In the genomic region with DNA sequence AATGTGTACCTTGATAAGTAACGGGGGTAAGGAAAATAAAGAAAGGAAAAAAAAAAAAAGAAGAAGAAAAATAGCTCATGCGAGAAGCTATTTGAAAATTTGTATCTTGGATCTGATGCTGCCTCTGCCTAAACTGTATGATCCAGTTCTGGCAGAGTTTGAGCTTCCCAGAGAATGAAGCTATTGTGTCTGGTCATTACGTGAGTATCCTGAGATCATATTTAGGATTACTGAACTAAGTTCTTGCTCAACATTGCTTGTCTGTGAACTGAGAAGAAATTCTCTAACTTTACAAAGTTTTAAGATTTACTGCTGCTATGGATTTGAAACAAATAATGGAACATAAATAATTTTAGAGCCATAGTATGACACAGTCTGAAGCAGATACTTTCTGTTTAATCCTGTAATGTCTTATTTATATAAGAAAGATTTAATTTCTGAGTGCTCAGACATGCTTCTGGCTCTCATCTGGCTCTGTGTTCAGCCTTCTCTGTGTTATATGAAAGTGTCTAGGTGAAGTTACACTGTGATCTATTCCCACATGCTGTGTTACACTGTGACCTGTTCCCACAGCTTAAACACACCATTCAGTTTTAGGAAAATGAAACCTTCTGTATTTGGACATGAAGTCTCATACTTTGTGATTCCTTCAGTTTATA, we compare ENCODE assay signal across 26 mouse cellular contexts. TPM values are rescaled to one million over a fixed set of nuclear protein-coding genes. Genes with fewer than 3 reads are reported as not detected.
DNase-seq lines count a peak whose midpoint lies in the region; ATAC-seq lines count a peak whose summit lies in the region.
"Had no signal": no experiment of that assay in that cellular context is flagged by ENCODE, and none has a peak within 500 bp of the region (broad histone marks: within the 10 kb centered on the region; RNA-seq: fewer than 3 reads in every experiment).

No protein-coding gene starts in this region.

- WGBS in embryonic facial prominence, embryonic 14.5 days: 71% methylated on average over 3 of the region's 3 CpGs
- WGBS in embryonic facial prominence, embryonic 10.5 days: 90% methylated on average over 3 of the region's 3 CpGs
- 58% methylated on average over 3 of the region's 3 CpGs for WGBS in intestine, embryonic 16.5 days

- no peak overlapping the region for H3K4me2 ChIP-seq in embryonic facial prominence, embryonic 14.5 days (ENCODE audit: low read depth, low read length)
- no peak overlapping the region for H3K4me2 ChIP-seq in intestine, embryonic 16.5 days (ENCODE audit: low read depth, low read length)
- H3K4me2 ChIP-seq: embryonic facial prominence, embryonic 15.5 days; forebrain, embryonic 12.5 days; forebrain, embryonic 15.5 days; heart, embryonic 13.5 days; hindbrain, embryonic 14.5 days had no signal

- no peak overlapping the region for H3K4me3 ChIP-seq in embryonic facial prominence, embryonic 14.5 days (ENCODE audit: low read depth, low read length)
- no peak overlapping the region for H3K4me3 ChIP-seq in embryonic facial prominence, embryonic 10.5 days
- no peak overlapping the region for H3K4me3 ChIP-seq in intestine, embryonic 16.5 days (ENCODE audit: low read length)
- H3K4me3 ChIP-seq: embryonic facial prominence, embryonic 15.5 days; forebrain, embryonic 12.5 days; forebrain, embryonic 15.5 days; heart, adult 2 months; heart, embryonic 10.5 days; heart, embryonic 13.5 days had no signal

- H3K36me3 ChIP-seq in embryonic facial prominence, embryonic 14.5 days (ENCODE audit: control insufficient read depth, insufficient read depth, low read length): no peaks in the 10 kb centered on the region
- no peaks in the 10 kb centered on the region for H3K36me3 ChIP-seq in embryonic facial prominence, embryonic 10.5 days (replicated peaks)
- H3K36me3 ChIP-seq in intestine, embryonic 16.5 days (ENCODE audit: control insufficient read depth, insufficient read depth, low read length): no peaks in the 10 kb centered on the region
- H3K36me3 ChIP-seq: embryonic facial prominence, embryonic 15.5 days; forebrain, embryonic 12.5 days; forebrain, embryonic 15.5 days; heart, embryonic 10.5 days; heart, embryonic 13.5 days had no signal

- H3K27ac ChIP-seq in embryonic facial prominence, embryonic 14.5 days (replicated peaks; ENCODE audit: low read depth, low read length): no peak overlapping the region
- H3K27ac ChIP-seq in embryonic facial prominence, embryonic 10.5 days (replicated peaks): no peak overlapping the region
- no peak overlapping the region for H3K27ac ChIP-seq in intestine, embryonic 16.5 days (ENCODE audit: low read length)
- H3K27ac ChIP-seq: embryonic facial prominence, embryonic 15.5 days; forebrain, embryonic 12.5 days; forebrain, embryonic 15.5 days; heart, adult 2 months; heart, embryonic 10.5 days; heart, embryonic 13.5 days; hindbrain, embryonic 14.5 days; hindbrain, postnatal 0 days had no signal

- no peaks in the 10 kb centered on the region for H3K27me3 ChIP-seq in embryonic facial prominence, embryonic 14.5 days (replicated peaks; ENCODE audit: control insufficient read depth, insufficient read depth, low read length)
- H3K27me3 ChIP-seq in embryonic facial prominence, embryonic 10.5 days (replicated peaks; ENCODE audit: low read depth, poor library complexity, severe bottlenecking): no peaks in the 10 kb centered on the region
- no peaks in the 10 kb centered on the region for H3K27me3 ChIP-seq in intestine, embryonic 16.5 days (replicated peaks; ENCODE audit: control insufficient read depth, insufficient read depth, low read length)
- H3K27me3 ChIP-seq: embryonic facial prominence, embryonic 15.5 days; forebrain, embryonic 12.5 days; forebrain, embryonic 15.5 days; heart, embryonic 13.5 days had no signal

- peak; percentile 28 for DNase-seq in embryonic facial prominence, embryonic 14.5 days (ENCODE audit: low spot score)
- no peak for DNase-seq in embryonic facial prominence, embryonic 10.5 days (ENCODE audit: low spot score)
- peak; percentile 71 for DNase-seq in Muller cell, postnatal 12 days (ENCODE audit: inconsistent ontology term)
- DNase-seq in fibroblast of lung, adult 2 months (ENCODE audit: low read depth): peak; percentile 21
- DNase-seq in cerebellum, postnatal 10 days: no peak
- no peak for DNase-seq in adrenal gland, adult 8-10 months
- DNase-seq: adrenal gland, adult 2 months; adrenal gland, postnatal 25 days; cerebellum, adult 18-20 months; cerebellum, adult 9-10 months; cerebellum, postnatal 25 days; embryo, embryonic 11 days; gastrocnemius, postnatal 25 days; heart, adult 2 months; heart, postnatal 14 days; heart, postnatal 4 days had no signal

- H3K9me3 ChIP-seq in embryonic facial prominence, embryonic 14.5 days (ENCODE audit: control insufficient read depth, low read length): no peaks in the 10 kb centered on the region
- no peaks in the 10 kb centered on the region for H3K9me3 ChIP-seq in embryonic facial prominence, embryonic 10.5 days
- no peaks in the 10 kb centered on the region for H3K9me3 ChIP-seq in intestine, embryonic 16.5 days (ENCODE audit: control insufficient read depth, low read length)
- H3K9me3 ChIP-seq: embryonic facial prominence, embryonic 15.5 days; forebrain, embryonic 12.5 days; forebrain, embryonic 15.5 days; heart, embryonic 10.5 days; heart, embryonic 13.5 days had no signal

- no peaks in the 10 kb centered on the region for H3K4me1 ChIP-seq in embryonic facial prominence, embryonic 14.5 days (ENCODE audit: control insufficient read depth, insufficient read depth, low read length)
- H3K4me1 ChIP-seq in embryonic facial prominence, embryonic 10.5 days: no peaks in the 10 kb centered on the region
- no peaks in the 10 kb centered on the region for H3K4me1 ChIP-seq in intestine, embryonic 16.5 days (ENCODE audit: control insufficient read depth, insufficient read depth, low read length)
- H3K4me1 ChIP-seq: embryonic facial prominence, embryonic 15.5 days; forebrain, embryonic 12.5 days; forebrain, embryonic 15.5 days; heart, embryonic 10.5 days; heart, embryonic 13.5 days had no signal

- ATAC-seq in embryonic facial prominence, embryonic 14.5 days (ENCODE audit: low read depth): no peak
- ATAC-seq in intestine, embryonic 16.5 days: peak; percentile 60
- ATAC-seq: forebrain, embryonic 15.5 days; hindbrain, postnatal 0 days; inflammation-experienced regulatory T-cells, adult 6 months had no signal

- H3K9ac ChIP-seq in embryonic facial prominence, embryonic 14.5 days (ENCODE audit: low read depth, low read length): no peak overlapping the region
- no peak overlapping the region for H3K9ac ChIP-seq in intestine, embryonic 16.5 days (ENCODE audit: low read depth, low read length)
- H3K9ac ChIP-seq: embryonic facial prominence, embryonic 15.5 days; forebrain, embryonic 12.5 days; forebrain, embryonic 15.5 days; heart, embryonic 13.5 days; hindbrain, embryonic 14.5 days had no signal

RNA-seq across cellular contexts. Expression of gene Aldh1a7, which starts 49.5 kb away (rescaled TPM):
- 7.6 and 10.4 TPM in 2 replicates for polyA plus RNA-seq in embryonic facial prominence, embryonic 14.5 days (2014; fragmentation: Nextera tagmentation; extraction: Ambion mirVana)
- polyA plus RNA-seq in embryonic facial prominence, embryonic 10.5 days (2016; fragmentation: Nextera tagmentation; extraction: Ambion mirVana): 2.8 and 3.6 TPM in 2 replicates
- polyA plus RNA-seq in intestine, embryonic 16.5 days (2015; fragmentation: Nextera tagmentation; extraction: Ambion mirVana): 16.7 and 17.0 TPM in 2 replicates
- total RNA-seq in adrenal gland, adult 8-10 months (2022): 10 to 100 TPM in 2 of 4 experiments, 1 to 10 TPM in 2; 3.4 to 61.7 (median 21.2) TPM
- total RNA-seq: granulocyte monocyte progenitor cell, adult 5-6 weeks had no signal
- polyA plus RNA-seq: inflammation-experienced regulatory T-cells, adult 6 months had no signal

Comparison
In these comparisons a context has a peak if more than half of its experiments do, and no peak if none do; other contexts are left out.
1. DNase-seq: peak in embryonic facial prominence, embryonic 14.5 days (single experiment), Muller cell, postnatal 12 days (single experiment) and fibroblast of lung, adult 2 months (single experiment); none in embryonic facial prominence, embryonic 10.5 days (single experiment), cerebellum, postnatal 10 days (0 of 2) and adrenal gland, adult 8-10 months (single experiment).